Mouse (Mus musculus): Measurements from ENCODE around the gene Tmprss11d. TPM values are rescaled to one million over a fixed set of nuclear protein-coding genes. Genes with fewer than 3 reads are reported as not detected.
"Not testable (repeated sequence)": the region's sequence is repeated elsewhere in the genome, so short reads cannot be mapped to it uniquely, and the experiment has no call there.

Gene Tmprss11d
- not detected for total RNA-seq (2021)
- long read RNA-seq, experiment 1: 0 reads
- long read RNA-seq, experiment 2: 0 reads

DNA sequence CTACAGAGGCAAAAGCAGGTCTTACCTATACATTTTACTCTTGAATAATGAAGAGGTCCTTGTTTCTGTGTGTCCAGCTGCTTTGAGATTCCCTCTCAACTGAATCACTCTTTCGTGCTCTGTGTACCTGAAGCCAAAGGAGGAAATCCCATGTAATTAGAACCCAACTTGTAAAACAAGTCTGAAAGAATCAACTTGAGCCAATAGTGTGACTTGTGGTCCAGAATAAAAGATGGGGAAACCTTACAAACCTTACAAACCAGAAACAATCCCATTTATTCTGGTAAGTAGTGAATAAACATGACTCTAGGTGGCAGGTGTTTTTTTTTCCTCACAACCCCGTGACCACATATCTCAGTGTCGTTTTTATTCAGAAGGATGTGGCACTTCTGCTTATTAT, at the start of gene Tmprss11d:
Gene Tmprss11d, minus strand, starts transcription at position 101 of the 400 bp plus-strand sequence.
- DNase-seq: no peak

DNA sequence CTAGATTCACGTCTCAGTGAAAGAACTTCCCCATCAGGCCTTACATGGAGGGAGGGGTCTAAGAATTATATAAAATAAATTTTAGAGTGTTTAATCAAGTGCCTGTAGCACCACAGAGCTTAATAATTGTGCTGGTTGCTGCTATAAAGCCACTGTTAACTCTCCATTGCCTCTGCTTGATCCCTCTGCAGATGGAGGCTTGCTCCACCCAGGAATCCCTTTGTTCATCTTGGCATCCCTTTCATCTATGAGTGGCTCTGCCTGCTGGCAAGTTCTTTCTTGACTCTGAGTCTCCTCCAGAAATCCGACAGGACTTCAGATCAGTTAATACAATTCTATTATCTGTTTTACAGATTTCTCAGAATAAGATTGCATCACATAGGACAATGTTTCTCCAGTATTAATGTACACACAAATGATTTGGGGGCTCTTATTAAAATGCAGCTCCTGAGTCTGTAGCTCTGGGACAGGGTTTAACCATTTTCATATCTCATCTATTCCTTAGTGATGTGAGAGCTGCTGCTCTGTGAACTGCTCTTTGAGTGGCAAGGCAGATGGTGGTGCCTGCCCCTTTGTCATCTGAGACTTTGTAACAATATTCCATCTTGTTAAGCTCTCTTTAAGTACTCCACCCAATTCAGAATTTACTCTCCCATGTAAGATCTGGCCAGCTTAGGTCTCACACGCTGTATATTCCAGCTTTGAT, 48.3 kb upstream of the Tmprss11d start:
- DNase-seq: no peak

DNA sequence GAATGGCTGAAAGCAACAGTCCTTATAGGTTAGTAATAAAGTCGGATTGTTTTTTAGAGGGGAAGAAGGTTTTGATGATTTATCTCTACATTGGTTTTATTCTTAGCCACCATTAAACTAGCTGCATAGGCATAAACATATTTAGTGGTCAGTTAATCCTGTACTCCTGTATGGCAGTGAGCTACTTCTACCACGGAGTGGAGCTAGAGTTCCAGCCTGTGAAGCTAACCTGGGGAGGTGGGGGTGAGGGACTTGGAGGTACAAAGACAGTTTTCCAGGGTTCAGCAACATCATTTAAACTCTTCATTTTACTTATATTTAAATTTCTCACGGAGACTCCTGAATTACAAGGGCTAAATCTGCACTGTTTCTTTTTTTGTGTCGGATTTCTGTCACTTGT, 46.3 kb upstream of the Tmprss11d start:
- no peak for DNase-seq

DNA sequence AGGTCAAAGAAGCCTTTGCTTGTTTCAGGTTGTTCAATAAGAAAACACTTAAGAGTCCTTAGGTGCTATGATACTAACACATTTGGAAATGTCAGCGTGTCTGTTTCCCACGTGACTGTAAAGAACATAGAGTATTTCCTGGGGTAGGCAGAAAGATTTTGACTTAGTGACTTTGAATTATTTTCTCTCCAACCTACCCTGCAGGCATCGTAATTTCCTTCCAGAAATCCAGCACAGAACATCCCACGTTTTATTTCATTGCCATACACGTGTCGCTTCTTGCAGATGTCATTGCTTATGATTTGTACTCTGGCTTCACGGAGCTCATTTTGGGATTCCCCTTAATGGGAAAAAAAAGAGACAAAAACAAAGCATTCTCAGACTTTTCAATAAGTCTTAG, 41.1 kb upstream of the Tmprss11d start:
- no peak for DNase-seq

DNA sequence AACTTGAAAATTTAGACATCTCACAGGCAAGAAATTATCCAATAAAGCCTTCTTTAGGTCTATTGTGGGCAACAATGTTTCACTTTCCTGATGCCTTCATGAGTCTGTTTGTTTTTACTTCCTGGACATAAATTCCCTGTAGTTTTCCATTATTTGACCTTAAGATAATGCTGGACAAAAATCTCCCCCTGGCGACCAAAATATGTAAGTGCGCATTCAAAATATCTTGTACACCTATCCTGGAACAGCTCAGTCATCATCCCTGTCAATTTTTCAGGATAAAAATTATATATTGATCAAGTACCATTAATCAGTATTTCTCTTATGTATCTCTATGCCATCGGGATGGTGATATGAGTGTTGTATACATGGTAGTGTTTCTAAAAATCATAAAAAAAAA, 37.6 kb upstream of the Tmprss11d start:
- no peak for DNase-seq

DNA sequence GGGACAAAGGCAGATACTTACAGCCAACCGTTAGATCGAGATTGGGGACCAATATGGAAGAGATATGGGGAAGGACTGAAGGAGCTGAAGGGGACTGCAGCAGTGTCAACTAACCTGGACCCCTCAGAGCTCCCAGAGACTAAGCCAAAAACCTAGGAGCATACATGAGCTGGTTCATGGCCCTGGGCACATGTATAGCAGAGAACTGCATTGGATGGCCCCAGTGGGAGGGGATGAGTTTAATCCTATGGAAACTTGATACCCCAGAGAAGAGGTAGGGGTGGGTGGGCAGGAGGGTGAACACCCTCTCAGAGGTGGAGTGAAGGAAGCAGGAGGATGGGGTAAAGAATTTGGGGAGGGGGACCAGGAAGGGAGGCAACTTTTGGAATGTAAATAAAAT, 34.7 kb upstream of the Tmprss11d start:
- no peak for DNase-seq

DNA sequence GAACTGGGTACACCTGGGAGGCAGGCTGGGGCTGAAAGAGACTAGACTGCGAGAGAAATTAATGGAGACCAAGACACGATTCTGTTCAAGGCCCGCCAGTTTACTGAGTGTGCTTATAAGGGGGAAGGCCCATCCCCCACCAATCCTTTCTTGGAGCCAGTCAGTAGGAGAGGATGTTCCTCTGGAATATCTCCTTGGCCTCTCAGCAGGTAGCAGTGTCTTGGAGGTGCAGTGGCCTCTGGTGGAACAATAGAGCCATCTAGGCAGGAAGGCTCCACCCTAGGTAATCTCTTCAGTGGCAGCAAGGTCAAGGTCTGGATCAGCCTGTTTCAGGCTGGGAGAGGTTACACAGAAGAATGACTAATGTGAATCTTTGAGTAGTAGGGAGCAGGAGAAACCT, 34.0 kb upstream of the Tmprss11d start:
- no peak for DNase-seq

DNA sequence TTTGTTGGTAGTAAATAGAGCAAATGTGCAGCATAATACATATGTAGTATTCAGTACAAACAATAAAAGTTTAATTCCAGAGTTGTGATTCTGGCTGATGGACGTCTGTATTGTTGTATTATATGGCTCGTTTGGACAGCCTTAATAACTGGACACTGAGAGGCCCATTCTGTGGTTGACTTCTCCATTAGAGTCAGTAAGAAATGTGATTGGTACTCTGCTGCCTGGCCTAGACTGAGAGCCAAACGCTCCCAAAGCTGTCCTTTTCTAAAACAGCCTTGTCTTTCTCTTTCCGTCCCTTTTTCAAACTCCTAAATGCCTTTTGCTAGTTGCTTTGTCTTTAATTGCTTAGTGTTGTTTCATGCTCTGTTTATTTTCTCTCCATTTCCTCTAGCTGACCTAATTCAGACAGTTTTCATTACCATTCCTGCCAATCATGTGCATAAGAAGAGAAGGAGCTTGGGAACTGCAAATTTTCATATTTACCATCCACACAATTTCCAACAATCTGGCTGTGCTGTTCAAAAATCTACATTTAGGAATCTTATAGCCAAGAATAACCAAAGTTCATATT, 13.7 kb downstream of the Tmprss11d start:
- no peak for DNase-seq

DNA sequence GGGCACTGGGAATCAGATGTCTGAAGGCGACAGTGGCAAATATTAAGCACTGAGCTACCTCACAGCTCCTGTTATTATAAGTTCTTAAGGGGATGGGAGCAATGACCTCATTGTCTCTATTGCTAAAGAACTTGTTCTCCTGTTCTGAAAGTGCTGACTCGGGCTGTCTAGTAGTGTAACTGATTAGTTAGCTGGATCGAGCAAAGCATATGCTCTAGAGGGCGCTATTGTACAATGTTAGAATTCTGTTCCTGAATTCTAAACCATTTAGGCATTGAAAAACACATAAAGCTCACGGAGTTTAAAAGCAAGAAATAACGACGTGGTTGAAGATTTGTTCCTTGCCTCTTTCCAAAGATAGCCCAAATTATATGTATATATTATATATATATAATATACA, 20.3 kb downstream of the Tmprss11d start:
- no peak for DNase-seq

DNA sequence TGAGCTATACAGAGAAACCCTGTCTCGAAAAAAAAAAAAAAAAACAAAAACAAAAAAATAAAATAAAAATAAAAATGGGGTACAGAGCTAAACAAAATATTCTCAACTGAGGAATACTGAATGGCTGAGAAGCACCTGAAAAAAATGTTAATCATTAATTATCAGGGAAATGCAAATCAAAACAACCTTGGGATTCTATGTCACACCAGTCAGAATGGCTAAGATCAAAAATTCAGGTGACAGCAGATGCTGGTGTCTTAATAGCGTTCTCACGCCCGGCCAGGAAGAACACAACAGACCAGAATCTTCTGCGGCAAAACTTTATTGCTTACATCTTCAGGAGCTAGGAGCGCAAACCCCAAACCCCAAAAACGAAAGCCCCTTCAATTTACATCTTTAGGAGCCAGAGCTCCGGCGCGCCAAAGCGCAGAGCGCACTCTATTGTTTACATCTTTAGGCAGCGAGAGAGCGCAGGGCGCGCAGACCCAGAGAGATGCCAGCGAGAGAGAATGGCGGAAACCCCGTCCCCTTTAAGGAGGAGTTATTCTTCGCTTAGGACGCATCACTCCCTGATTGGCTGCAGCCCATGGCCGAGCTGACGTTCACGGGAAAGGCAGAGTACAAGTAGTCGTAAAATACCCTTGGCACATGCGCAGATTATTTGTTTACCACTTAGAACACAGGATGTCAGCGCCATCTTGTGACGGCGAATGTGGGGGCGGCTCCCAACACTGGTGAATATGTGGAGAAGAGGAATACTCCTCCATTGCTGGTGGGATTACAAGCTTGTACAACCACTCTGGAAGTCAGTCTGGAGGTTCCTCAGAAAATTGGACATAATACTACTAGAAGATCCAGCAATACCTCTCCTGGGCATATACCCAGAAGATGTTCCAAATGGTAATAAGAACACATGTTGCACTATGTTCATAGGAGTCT, 54.9 kb downstream of the Tmprss11d start:
- DNase-seq: not testable (repeated sequence)

DNA sequence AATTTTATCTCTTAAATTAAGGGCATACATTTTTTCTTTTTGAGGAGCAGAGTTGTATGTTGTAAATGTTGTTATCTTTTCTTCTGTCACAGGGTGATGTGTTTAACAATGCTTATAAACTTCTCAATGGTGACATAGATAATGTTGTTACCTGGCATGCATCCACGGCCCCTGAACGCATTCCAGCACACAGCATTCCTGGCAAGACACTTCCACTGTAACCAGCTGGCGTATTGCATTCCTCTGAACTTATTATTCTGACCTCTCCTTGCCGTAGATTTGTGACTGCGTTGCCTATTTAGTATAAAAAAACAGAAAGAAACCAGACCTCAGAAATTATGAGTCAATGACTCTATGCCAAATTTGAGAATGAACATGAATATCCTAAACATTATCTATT, 67.1 kb downstream of the Tmprss11d start:
- no peak for DNase-seq

DNA sequence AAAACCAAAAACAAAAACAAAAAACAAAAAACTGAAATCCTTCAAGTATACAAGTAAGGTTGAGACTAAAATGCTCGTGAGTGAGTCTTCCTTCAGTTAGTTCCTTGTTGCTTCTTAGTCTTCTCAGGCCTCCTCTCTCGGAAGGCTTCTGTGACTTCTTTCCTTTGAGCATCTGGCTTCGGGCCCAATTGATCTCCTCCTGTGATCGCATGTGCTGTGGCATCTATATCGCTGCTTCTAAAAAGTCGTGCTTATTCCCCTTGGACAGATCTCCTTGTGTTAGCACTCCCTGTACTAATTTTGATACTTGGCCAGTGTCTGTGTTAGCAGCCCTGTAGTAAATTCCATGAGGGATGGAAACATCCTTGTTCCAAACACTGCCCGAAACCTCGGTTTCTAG, 69.3 kb downstream of the Tmprss11d start:
- no peak for DNase-seq

DNA sequence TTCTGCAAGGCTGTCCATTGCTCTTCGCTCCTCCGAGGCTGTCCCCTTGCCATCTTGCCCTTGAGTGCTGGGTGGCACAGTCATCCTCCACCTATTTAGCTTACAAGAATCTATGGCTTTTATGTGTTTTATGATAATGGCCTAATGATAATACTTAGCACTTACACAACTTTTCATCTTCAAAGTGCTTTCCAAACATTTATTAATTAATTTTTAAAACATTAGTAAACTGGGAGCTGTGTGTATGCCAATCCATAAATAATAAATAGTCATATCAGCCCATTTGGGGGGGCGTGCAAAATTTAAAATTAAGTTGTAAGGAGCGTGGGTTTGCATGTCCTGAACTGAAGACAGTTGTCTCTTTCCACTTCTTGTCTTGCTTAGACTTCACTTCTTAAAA, 84.0 kb downstream of the Tmprss11d start, which contains the start of gene Tmprss11c:
Gene Tmprss11c, minus strand, starts transcription at position 101 of the 400 bp plus-strand sequence.
- DNase-seq: no peak

Other genes starting within 250 kb of the Tmprss11d start
- 1 to 10 TPM; 4.3 to 4.4 TPM for gene Uba6, start 200.6 kb downstream of the Tmprss11d start, total RNA-seq (2021)
- not detected for gene Gnrhr, start 175.5 kb downstream of the Tmprss11d start, total RNA-seq (2021)
- not detected for gene Tmprss11c, start 84.1 kb downstream of the Tmprss11d start, total RNA-seq (2021)
- gene Tmprss11a, start 95.6 kb upstream of the Tmprss11d start, total RNA-seq (2021): not detected
- not detected for gene Tmprss11g, start 145.2 kb upstream of the Tmprss11d start, total RNA-seq (2021)

All from gastrocnemius, postnatal 25 days (tissue).